Mouse (Mus musculus) frontal cortex, postnatal 25 days (tissue): ENCODE data around the gene Ano4.

ENCODE experiments used
- DNase-seq, 2 experiments: peaks; one replicate each; pipeline ENCODE4 v3.0.0; 2022; ENCODE audit warnings: low spot score in 2 of 2

The Ano4 gene

DNA sequence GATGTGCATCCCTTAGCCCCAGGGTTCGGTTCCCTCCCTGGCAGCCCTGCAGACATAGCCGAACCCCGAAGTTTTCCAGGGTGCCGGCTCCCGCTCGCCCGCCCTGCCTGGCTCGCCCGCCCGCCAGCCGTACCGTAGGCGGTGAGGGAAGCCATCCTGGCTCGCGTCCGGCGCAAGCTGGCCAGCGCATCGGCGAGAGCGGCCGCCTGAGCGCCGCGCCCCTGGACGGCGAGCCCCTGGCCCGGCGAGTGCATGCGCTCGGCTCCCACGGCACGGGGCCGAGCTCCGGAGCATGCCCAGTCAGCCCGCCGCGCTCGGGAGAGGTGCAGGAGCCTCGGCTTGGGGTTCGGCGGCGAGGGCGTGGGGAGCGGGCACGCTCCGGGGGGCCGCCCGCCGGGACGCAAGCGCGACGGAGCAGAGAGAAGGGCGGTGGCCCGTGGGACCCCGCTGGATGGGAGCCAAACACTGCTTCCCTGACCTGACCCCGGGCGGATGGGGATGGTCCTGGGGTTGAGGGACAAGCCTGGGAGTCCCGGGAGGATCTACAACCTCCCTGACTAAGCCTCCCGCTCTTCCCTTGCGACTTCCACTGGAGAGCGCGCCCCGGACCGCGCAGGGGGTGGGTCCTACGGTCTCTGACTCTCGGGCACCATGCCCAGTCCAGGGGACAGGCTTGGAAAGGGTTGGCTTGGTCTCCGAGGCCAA is at the start of gene Ano4:
Gene Ano4 (minus strand): TSS at position 272 of the 705 bp plus-strand sequence.
- peak in 1 of 2 experiments; percentile 19 for DNase-seq

DNA sequence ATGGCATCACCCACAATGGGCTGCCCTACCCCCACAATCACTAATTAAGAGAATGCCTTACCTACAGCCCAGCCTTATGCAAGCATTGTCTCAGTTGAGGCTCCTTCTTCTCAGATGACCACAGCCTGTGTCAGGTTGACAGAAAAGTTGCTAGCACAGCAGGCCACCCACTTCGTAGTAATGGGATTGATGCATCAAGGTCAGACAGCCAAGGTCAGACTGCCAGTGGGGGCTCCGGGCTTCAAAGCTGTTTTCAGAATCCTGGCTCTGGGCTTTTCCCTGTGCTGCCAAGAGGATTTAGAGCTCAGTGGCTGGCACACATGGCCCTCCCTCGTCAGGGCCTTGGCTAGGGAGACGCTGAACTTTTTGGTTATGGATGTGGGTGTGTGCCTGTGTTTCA is 48.1 kb upstream of the Ano4 start:
- no peak for DNase-seq

DNA sequence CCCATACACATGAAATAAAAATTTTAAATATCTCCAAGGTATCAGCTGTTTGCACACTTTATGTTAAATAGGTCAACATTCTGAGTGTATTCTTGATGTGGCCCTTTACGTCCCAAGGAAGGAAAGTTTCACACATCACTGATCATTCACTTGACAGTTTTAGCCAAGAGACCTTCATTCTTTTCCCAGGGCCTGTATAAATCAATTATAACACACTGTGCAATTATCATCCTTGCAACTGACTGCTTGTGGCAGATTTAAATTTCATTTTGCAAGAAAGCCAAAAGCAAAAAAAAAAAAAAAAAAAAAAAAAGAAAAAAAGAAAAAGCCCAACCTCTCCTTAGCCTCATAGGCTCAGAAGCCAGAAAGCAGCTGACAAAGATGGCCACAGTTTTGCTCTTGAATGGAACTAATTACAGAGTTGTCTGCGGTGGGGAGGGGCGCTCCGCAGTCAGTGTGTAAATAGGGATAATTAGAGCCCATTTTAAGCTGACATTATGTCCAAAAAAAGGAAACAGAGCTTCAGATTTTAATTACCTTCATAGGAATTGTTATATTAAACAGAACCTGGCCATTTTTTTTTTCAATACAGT is 47.1 kb upstream of the Ano4 start:
- DNase-seq = no peak

DNA sequence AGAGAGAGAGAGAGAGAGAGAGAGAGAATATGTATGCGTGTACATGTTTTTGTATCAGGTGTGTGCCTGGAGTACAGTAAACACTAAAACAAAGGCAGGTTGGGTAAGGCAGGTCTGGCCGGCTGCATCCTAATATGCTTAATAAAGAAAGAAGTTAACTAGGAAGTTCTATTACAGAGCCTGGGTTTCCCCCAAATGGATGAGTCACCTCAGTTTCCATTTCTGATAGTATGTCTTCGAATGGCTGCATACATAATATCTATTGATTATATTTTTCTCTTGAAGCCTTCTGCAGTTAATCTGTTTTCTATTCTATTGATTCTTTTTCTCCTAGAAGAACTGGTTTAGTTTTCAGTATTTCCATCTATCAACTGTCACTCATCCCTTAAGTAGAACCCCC is 41.9 kb upstream of the Ano4 start:
- DNase-seq = no peak

DNA sequence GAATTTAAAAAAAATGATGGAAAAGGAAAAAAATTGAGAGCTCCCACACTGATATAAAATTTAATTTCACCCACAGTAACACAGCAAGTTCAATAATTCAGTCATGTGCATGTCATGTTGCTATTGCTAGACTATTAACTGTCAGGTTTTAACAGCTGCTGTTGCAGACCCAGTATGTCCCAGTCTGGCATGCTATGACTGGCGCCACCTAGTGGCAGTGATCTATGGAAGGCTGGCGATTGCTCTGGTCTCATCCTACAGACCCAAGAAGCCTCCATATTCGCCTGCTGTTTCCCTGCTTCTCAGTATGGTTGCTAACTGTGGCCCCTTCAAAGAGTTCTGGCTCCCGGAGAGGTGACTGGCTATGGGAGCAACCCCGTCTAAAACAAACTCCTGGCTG is 38.9 kb upstream of the Ano4 start:
- DNase-seq = peak; percentile 58 to 62

DNA sequence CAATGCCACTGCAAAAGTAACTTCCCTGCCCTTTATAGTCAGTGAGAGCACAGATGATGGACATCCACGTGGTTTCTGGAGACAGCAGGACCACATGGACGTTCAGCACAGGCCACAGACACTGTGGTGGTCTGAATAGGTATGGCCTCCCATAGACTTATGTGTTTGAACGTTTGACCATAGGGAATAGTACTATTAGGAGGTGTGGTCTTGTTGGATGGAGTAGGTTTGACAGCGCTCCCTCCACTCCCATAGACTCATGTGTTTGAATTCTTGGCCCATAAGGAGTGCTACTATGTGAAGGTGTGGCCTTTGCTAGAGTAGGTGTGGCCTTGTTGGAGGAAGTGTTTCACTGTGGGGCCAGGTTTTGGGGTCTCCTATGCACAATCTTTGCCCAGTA is 33.2 kb upstream of the Ano4 start:
- no peak for DNase-seq

DNA sequence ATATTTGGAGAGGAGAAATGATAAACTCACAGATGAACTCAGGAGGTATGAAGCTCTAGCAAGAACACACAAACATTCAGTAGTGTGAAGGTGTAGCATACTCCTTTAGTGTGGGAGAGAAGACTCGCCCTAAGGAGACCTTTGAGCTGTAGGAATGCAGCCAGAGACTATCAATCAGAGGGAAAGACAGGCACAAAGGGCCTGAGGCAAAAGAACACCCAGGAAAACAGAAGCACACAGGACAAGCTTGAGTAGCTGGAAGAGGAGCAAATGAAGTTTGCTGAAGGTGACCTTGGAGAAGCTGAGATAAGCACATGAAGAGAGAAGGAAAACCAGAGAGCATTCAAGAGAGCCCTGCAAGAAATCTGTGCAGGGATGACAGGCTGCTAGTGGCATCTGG is 25.5 kb upstream of the Ano4 start:
- DNase-seq = no peak

DNA sequence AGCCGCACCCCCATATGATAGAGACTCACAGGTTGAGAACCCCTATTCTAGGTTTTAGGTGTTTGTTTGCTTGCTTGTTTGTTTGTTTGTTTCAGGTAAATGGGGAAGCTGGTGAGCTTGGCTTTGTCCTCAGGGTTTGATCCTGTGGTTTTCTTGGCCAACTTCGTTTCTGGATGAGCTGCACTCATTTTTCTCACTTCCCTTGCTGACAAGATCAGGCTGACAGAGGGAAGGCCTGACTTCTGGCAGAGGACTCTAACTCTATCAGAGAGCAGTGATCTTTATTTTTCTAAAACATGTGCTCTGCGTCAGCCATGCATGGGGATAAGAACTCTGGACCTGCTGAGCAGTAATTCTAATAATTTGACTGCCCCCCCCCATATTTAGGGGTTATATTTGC is 14.4 kb upstream of the Ano4 start:
- DNase-seq = no peak

DNA sequence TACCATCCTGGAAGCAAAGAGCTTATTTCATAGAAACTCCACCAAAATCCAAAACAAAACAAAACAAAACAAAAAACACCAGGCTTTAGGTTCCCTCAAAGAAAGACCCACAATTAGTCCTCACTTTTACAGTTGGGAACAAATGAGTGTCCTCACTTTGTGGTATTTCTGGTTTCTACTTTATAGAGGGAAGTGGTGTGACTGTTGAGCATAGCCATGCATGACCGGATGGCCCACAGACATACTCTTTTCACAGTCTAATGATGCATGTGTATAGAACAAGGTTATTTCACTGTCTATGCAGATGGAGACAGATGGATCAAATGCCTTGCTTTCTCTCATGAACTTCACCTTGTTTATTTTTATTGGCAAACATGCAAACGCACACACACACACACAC is 10.1 kb upstream of the Ano4 start:
- no peak for DNase-seq

DNA sequence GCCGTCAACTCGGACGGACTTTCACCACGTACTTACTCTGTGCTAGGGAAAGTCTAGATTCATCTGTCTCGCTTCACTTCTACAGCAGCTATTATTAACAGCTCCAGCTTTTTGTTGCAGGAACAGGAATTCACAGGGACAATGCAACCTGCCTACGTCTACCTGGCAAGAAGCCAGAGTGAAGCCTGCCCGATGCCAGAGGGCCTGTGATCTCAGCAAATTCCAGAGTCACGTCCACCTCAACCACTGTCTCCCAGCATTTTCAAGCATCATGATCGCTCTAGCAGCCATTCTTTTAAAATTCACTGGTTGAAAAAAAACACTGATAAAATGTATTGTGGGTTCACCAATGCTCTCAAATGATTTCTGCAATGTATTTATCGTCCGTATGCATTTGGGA is 6.9 kb upstream of the Ano4 start:
- no peak for DNase-seq

DNA sequence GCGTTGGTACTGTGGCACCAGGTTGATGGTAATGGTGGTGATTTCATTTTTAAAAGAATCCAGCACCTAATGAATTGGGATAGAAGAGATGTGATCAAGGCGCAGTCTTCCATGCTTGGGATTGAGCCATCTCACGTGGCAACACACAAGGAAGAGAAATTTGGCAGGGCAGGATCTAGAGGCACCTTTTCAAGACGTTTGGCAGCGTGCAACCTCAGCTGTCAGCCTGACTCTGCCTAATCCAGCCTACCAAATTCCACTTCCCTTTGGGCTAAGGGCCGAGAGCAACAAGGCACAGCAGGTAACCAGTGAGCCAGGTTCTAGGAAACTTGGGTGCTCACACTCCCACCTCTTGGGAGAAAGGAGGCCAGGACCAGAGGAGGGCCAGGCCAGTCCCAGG is 1.0 kb upstream of the Ano4 start:
- DNase-seq = no peak

DNA sequence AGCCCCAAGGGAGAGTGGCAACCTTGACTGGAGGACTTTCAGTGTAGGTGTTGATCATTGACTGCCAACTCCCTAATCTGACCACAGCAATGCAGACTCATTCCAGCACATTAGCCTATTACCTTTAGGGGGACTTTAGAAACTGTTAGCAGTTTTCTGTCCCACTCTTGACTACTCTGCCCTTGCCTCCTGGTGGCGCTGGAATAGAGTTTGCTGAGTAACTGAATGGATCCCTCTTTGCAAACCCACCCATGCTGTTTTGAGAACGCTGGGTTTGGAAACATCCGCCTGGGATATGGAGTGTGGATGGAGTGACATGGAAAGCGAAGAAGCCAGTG is 603 bp upstream of the Ano4 start:
- no peak for DNase-seq

DNA sequence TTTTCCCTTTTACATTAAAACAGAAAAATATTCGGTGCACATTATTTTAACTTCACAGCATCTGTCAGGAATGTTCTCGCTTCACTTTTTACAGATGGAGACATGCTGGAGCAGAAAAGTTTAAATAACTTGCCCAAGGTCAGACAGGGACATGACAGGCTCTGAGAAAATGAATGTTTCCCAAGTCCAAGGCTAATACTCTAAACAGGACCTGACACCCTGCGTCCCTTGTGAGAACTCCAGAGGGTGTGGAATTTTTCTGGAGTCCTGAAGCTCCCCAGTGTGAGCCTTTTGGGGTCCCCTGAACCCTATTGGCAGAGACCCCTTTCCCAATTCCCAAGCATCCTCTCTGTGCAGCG is 451 bp downstream of the Ano4 start:
- no peak for DNase-seq

DNA sequence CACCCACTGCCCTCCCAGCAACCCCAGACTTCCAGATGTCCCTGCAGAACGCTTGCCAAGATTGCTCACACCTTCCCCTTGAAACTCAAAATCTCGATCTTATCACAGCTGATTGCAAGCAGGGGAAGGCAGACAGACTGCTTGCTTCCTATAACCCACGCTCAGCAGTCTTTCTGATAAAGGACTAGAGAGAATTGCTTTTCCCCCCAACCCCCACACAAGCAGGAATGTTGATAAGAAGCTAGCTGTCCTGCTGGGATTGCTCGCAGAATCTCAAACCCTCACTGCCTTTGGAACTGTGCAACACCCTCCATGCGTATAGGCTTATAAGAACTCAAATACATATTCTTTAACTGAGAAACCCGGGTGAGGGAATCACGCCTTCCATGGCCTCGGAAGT is 846 bp downstream of the Ano4 start:
- no peak for DNase-seq

DNA sequence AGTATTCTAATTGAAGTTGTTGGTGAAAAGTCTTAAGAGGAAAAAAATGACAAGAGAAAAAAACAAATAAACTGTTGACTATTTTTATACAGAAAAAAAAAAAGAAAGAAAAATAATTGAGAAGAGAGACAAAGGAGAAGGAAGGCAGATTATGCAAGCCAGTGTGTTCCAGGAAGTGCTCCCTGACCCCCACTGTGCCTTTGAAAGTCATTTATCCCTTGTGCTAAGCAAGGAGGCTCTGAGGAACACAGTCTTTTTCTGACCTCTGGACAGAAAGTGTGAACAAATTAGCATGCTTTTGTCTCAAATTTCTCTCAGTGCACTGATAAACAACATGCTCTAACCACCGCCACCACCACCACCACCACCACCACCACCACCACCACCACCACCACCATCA is 14.3 kb downstream of the Ano4 start:
- no peak for DNase-seq

DNA sequence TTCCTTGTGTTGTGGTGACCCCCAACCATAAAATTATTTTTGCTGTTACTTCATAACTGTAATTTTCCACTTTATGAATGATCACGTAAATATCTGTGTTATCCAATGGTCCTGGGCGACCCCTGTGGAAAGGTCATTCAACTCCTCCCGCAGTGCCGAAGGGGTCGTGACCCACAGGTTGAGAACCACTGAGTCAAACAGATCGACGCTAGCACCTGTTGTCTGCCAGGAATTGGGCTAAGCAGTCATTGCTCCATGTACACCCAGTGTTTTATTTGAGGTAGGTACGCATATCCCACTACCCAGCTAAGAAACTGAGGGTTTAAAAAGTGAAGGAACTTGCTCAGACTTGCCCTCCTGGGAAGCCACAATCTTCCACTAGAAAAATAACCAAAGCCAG is 14.8 kb downstream of the Ano4 start:
- no peak for DNase-seq

DNA sequence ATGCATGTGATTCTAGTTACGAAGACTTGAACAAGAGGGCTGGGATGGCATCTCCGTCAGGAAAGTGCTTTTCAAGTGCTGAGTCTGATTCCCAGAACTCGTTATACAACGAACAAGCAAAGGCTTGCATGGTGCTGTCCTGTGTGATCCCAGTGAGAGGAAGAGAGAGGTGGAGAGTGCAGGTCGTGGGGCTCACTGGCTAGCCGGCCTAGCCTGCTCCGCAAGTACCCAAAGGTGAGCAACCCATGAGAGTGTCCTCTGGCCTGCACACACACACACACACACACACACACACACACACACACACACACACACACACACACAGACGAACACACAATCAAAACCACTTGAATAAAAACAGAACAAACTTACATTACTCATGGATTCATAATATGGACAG is 15.7 kb downstream of the Ano4 start:
- no peak for DNase-seq

DNA sequence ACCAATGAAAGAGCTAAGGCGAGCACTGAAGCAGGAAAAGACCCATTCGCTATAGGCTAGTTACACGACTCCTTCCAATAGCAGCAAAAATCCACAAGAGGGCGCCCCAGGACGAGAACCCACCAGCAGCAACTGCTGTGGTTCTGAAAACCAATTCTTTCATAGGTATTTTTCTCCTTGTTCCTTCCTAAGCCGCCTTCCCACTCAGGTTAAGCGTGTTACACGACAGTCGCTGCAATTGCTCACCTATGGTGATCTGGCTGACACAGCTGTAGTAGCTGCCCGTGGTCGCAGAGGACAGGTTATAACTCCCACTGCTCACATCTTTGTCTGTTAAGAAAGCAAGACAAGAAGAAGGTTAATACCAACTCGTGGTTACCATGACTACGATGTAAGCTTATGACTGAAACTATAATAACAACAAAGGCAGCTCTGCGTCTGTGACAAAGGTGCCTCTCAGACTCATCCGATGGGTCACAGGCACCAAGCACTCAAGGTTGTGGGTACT is 17.5 kb downstream of the Ano4 start:
- DNase-seq = peak; percentile 66 to 76

DNA sequence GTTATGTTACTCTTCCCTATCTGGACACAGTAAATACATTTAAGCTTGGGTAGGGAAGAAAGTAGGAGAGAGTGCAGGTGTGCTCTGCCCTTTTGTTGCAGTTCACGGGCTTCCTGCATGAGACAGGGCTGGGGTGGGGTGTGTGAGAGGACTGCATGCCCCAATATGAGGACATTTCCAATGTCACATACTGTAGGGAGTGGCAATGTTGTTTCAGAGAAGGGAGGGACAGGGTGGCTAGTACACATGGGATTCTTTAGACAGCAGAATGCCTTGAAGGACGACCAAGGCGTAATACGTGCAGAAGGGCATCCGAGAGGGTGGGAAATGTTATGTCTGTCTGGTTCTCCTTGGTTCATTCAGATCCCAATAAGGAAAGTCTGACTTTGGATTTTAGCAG is 18.2 kb downstream of the Ano4 start:
- DNase-seq = no peak

DNA sequence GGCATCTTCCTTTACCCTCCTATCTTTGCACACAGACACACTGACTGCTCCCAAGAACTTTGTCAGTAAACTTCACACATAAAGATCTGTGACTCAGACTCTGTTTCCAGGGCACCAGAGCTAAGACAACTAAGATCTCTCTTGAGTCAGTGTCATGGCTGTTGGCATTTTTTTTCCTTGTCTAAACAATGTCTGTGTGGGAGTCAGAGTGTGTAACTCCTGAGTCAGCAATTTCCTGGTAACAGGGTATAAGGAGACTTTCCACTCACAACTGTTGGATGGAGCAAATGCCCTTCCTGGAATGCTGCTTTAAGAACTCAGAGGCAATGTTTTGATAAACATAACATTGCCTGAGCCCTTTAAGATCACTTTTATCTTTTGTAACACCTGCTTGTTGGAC is 37.0 kb downstream of the Ano4 start:
- no peak for DNase-seq

DNA sequence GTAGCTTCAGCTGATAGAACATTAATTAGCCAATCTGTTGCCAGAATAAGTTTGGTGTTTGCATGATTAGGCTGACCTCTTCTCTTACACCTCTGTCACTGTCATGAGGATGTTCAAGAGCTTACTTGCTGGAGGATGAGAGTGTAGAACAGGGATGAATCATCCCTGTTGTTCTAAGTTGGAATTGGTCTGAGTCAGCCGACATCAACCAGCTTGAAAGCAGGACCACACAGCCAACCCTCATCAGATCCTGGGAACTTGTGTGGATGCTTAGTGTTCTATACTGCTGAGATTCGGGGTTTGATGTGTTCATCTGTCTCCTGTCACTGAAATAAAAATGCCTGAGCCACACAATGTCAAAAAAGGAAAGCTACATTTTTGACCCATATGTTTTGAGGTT is 44.2 kb downstream of the Ano4 start:
- DNase-seq = no peak

DNA sequence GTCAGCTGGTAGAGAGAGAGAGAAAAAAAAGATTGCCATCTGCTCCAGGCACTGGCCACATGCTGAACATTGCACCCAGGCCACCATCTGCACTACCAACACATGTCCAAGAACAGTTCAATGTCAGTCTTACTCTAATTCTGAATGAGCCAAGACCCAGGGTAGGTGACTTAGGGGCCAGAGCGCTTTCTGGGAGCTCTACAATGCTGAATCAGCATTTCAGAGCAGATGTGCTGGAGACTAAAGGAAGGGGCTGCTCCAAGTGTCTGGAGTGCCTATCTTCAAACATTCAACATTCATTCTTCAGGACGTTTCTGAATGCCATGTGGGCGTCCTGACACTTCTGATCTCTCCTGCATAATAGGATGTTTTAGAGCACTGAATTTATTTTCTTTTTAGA is 51.8 kb downstream of the Ano4 start:
- DNase-seq = no peak

DNA sequence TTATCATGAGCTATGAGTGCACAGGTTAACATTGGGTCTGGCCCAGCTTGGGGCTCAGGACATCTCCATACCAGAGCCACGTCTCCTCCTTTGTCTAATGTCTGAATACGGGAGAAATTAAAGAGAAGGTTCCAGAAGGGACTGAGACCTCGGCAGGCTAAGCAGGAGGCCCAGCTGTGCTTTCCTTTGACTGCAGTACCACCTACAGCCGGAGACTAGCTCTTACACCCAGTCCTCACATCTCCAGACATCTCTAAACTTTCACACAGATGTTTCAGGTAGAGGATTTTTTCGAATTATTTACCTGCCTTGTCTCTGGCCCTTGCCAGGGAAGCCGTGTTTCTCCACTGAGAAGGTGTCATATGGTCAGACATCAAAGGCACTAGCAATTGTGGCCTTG is 53.9 kb downstream of the Ano4 start:
- no peak for DNase-seq

DNA sequence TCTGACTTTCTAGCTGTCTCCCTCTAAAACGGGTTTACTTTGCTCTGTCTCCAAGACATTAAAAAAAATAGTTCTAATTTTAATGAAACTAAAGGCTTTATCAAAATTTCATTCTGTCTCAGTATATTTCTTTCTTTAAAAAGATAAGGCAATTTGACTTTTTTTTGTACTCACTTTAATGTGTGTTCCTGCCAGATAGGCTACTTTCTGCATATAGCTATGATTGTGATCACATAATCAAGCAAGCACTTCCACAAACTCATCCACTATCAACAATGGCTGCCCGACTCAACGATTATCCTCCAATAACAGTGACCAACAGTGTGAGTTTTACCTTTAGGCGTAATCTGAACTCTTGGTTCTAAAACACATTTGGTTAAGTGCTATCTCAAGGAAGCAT is 55.3 kb downstream of the Ano4 start:
- DNase-seq = no peak
